Mouse (Mus musculus) sigmoid colon, adult 10 weeks (tissue): ENCODE results near the gene Shld1. TPM values are rescaled to one million over a fixed set of nuclear protein-coding genes. Genes with fewer than 3 reads are reported as not detected.

Source experiments
- polyA plus RNA-seq: library from polyadenylated mRNA; stranded (reverse); fragments of 350-450 nt; fragmentation: Illumina TruSeq; extraction: RNeasy Lipid Tissue Mini Kit (QIAGEN cat#74804); gene quantifications from one replicate; pipeline ENCODE4 v1.2.3, GENCODE M21; 2014; ENCODE audit warnings: low read depth, low replicate concordance

The Shld1 gene
- 3.0 TPM for polyA plus RNA-seq

GRCm38 (mm10) chr2:132686756-132687737 is at the start of gene Shld1:
Gene Shld1 (plus strand): TSS chr2:132686931.

GRCm38 (mm10) chr2:132780978-132781377 is 94.2 kb downstream of the Shld1 start, which contains the start of gene Chgb:
Gene Chgb (plus strand): TSS chr2:132781278.

Other genes with a start within 250 kb of the Shld1 start
- 131 TPM for gene Gpcpd1, start 99.2 kb upstream of the Shld1 start, polyA plus RNA-seq
- 48.4 TPM for gene Chgb, start 94.3 kb downstream of the Shld1 start, polyA plus RNA-seq
- gene Trmt6, start 129.1 kb downstream of the Shld1 start, polyA plus RNA-seq = 35.7 TPM
- gene Mcm8, start 129.2 kb downstream of the Shld1 start, polyA plus RNA-seq = 5.5 TPM
- gene Crls1, start 159.7 kb downstream of the Shld1 start, polyA plus RNA-seq = 133 TPM
- gene Lrrn4, start 194.0 kb downstream of the Shld1 start, polyA plus RNA-seq = 1.9 TPM